Mouse (Mus musculus) stomach, postnatal 0 days (tissue): Measurements from ENCODE around the gene Ier5.

Experiments used
- CTCF ChIP-seq: IDR thresholded peaks from 2 replicates; pipeline ENCODE4 v1.5.1; 2016; ENCODE audit warnings: antibody characterized with exemption, low read depth, mild to moderate bottlenecking, moderate library complexity
- EP300 ChIP-seq: optimal IDR thresholded peaks from 2 replicates; pipeline ENCODE3; 2016; ENCODE audit warnings: antibody characterized with exemption

DNA sequence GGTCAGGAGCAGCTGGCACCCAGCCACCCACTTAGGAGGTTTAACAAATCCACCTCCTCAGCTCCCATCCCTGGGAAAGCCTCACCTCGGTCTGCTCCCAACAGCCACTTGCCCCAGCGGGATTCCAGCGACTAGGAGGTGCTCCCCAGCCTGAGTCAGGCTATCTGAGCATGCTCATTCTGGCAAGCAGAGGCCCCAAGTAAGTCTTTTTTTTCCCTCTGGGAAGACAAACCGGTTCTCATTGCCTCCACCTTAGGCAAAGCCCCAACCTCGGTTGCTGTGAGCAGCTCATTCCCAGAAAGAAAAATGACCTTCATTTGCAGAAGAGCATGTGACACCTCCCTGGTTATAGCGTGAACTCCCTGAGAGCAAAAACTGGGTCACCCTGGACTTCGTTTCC lies 29.7 kb downstream of the Ier5 start:
- TF ChIP-seq CTCF (no peak), EP300 (no peak)
